Mouse (Mus musculus): ENCODE measurements around the gene Frmd4b. TPM values are rescaled to one million over a fixed set of nuclear protein-coding genes. Genes with fewer than 3 reads are reported as not detected.
A peak's percentile ranks its signal among the peaks of the same experiment; 100 is the strongest.

Frmd4b gene
- polyA plus RNA-seq, 1 experiment: 26.8 TPM

DNA sequence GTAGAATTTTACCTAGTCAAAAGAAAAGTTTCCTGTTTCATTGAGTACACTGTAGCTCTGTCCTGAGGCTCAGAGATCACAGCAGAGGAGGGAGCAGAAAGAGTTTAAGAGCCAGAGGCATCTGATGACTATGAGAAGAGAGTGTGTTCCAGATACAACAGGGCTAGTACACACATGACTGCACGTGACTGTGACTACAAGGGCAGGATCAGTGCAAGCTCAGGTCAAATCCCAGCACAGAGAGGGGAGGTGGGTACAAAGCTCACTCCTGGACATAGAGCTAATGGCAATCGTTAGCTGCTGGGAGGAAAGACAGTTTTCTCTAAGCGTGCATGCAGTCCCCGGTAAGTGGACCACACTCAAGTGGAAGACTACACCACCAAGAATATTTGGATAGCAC, 37.6 kb downstream of the Frmd4b start:
- no peak for DNase-seq (ENCODE audit: low spot score)

DNA sequence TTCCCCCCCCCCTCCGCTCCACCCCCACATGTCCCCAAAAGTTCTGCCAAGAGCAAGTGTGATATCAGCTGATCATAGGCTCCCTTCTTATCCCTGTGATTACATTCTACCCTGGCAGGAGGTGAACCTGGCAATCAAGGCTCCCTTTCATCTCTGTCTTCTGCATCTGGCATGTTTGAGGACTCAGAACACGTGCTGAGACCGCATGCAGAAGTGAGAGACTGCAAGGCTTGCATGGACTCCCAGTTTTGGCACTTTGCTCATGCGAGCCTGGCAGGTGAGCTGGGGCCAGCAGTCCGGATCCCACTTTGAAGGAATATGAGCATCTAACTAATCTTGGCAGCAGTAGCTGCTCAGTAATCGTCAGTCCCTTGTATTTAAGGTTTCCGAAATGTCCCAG, 39.1 kb downstream of the Frmd4b start:
- no peak for DNase-seq (ENCODE audit: low spot score)

DNA sequence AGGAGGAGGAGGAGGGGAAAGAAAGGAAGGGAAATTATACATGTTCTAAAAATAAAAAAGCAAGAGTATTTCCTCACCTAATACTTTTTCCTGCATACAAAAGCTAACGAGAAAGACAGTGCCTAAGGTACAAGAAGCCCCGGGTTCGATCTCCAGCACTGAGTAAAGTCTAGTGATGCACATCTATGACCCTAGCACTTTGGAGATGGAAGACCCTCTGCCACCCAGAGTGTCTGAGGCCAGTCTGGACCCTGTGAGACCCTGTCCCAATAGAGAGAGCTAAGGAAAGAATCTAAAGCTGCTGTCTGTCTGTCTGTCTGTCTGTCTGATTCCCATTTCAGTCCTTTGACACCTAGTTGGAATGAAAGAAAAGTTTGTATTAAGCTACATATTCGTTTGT, 40.0 kb downstream of the Frmd4b start:
- no peak for DNase-seq (ENCODE audit: low spot score)

DNA sequence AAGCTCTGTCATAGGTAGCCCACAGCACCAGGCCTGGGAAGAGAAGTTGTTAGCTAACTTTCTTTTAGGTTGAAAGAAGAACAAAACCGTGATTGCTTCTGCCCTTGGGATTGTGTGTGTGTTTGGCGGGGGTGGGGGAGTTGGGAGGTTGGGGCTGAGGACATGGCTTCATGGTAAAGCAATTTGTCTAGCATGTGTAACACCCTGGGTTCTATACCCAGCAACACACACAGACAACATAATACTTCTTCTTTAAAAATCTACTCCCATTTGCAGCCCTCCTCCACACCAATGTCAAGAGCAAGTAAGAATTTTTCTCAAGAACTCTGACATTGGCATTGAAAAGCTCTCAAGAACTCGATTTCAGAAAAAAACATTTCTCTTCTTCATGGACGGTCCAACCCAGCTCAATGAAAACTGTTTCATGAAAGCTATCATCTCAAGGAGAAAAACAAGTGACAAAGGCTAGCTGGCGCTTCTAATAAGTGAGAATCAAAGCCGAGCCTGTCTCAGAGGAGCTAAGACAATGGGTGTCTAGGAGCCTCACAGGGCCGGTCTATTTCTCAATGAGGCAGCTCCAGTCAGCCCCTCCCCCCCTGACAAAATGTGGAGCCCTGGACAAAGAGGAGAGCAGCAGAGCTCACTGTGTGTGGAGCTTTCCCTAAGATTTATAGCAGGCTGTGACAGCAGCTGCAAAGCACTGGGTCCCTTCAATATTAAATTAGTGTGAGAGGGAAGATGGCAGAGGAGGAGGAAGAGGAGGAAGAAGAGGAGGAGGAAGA, 40.6 kb downstream of the Frmd4b start:
- no peak for DNase-seq (ENCODE audit: low spot score)

GRCm38 (mm10) chr6:97576096-97576495, 41.2 kb downstream of the Frmd4b start:
- no peak for DNase-seq (ENCODE audit: low spot score)

GRCm38 (mm10) chr6:97574973-97575372, 42.4 kb downstream of the Frmd4b start:
- DNase-seq (ENCODE audit: low spot score): no peak

- no peak for DNase-seq (ENCODE audit: low spot score)
Observed at GRCm38 (mm10) chr6:97572226-97572625, 45.1 kb downstream of the Frmd4b start.

DNA sequence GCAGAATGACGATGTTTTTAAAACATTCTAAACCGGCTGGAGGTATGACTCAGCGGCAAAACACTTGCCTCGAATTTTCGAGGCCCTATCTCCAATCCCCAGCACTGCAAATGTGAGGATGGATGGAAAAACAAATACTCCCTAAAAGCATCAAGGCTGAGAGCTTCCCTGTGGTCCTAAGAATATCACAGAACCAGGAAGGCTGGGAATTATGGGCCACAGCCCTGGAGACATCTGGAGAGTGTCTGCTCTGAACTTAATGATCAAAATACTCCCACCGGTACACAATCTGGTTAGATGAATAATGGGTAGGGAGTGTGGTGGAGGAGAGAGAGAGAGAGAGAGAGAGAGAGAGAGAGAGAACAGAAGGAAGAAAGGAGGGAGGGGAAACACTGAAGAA, 48.8 kb downstream of the Frmd4b start:
- DNase-seq (ENCODE audit: low spot score): no peak

- DNase-seq (ENCODE audit: low spot score): no peak
Observed at GRCm38 (mm10) chr6:97566746-97567145, 50.6 kb downstream of the Frmd4b start.

DNA sequence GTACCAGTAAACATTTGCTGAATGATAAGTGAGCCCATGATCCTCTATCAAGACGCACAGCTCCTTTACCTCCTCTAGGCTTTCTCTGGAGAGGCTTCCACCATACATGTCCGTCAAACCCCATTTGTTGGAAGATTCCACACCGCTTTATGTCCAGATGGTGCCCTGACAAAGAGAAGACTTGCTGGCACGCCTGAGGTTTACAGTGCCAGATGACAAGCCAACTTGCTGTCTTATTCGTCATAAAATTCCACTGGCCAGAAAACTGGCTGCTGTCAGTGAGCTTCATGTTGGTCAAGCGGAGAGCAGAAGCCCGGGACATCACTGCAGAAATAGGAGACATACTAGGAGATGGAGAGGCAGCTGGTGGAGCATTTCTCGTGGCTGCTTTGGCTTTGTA, 60.2 kb downstream of the Frmd4b start:
- no peak for DNase-seq (ENCODE audit: low spot score)

- no peak for DNase-seq (ENCODE audit: low spot score)
Observed at GRCm38 (mm10) chr6:97555637-97556036, 61.7 kb downstream of the Frmd4b start.

DNA sequence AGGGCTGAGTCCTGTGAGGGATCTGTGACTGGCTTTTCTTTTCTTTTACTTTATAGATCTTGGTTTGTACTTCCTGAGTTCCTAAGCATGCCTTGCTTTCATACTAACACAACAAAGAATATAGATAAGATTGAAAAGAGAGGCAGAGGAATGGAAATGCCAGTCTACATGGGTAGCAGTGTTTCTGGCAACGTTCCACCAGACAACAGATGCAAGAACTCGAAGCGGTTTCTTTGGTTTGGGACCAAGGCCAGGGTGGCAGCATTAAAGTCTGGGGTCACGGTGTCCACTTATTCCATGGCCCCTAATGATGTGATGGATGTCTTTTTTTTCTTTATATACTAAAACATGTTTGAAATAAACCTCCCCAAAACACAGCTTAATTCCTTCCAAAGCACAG, 63.9 kb downstream of the Frmd4b start:
- DNase-seq (ENCODE audit: low spot score): no peak

DNA sequence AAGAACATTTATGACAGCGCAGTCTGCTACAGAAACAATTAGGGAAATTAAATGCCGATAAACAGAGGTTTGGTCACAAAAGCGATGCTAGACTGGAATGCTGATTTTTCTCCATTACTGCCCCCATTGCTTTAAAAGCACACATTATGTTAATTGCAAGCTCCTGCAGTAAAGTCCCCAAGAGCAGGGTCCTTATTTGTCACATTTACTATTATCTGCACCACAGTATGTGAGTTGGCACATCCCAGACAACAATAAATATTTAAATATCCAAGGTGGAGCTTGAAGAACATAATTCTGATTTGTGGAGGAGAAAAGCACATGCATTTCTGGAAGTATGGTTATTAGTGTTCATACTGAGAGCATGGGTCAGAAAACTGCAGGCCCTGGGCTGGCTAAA, 64.8 kb downstream of the Frmd4b start:
- no peak for DNase-seq (ENCODE audit: low spot score)

DNA sequence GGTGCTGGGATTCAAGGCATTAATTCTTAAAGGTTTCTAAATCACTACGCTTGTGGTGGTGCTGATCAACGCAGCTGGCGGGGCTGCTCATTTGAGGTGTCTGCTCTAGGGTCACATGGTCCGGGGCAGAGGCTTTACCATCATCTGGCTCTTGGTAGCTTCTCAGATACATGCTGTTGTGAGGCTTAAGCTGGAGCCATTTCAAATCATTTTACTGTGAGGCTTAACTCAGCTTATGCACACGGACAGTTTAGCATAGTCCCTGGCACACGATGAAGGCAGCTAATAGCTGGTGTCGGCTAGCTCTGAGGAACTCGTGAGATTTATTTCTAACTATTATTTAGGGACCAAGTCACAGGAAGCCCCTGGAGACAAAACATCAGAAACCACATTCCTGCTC, 65.5 kb downstream of the Frmd4b start:
- DNase-seq (ENCODE audit: low spot score): no peak

DNA sequence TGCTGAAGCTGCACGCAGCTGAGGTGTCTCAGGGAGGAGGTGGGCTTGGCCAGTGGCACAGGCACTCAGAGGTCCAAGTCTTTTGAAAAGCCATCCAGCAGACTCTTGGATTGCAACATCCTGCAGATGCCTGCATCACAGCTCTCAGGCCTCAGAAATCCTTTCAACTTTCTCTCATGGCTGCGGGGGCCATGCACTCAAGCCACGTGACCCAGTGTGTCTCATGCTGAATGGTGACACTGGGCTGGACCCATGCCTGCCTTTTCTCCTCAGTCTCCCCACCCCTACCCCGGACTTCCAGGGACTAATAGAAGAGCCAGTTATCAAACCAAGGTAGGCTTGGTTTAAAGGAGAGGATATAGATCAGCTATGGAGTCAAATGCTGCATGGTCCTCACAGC, 66.2 kb downstream of the Frmd4b start:
- no peak for DNase-seq (ENCODE audit: low spot score)

DNA sequence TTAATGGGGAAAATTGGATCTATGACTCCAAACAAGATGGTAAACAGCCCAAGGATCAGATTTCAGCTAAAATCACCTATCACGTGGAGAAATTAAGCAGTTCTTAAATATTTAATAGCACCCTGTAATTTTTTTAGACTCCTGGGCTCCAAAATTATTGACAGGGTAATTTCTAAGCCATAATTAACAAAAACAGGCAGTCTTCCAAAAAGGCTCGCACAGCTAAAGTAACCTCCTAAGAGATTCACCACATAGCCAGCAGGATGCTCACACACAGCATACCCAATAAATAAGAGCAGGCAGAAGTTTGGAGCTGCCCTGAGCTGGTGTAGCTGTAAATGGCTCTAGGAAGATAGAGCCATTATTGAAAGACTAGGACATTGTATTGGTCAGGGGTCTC, 76.9 kb downstream of the Frmd4b start:
- no peak for DNase-seq (ENCODE audit: low spot score)

- no peak for DNase-seq (ENCODE audit: low spot score)
Observed at GRCm38 (mm10) chr6:97535763-97536445, 81.4 kb downstream of the Frmd4b start.

- no peak for DNase-seq (ENCODE audit: low spot score)
Observed at GRCm38 (mm10) chr6:97531043-97531442, 86.3 kb downstream of the Frmd4b start.

DNA sequence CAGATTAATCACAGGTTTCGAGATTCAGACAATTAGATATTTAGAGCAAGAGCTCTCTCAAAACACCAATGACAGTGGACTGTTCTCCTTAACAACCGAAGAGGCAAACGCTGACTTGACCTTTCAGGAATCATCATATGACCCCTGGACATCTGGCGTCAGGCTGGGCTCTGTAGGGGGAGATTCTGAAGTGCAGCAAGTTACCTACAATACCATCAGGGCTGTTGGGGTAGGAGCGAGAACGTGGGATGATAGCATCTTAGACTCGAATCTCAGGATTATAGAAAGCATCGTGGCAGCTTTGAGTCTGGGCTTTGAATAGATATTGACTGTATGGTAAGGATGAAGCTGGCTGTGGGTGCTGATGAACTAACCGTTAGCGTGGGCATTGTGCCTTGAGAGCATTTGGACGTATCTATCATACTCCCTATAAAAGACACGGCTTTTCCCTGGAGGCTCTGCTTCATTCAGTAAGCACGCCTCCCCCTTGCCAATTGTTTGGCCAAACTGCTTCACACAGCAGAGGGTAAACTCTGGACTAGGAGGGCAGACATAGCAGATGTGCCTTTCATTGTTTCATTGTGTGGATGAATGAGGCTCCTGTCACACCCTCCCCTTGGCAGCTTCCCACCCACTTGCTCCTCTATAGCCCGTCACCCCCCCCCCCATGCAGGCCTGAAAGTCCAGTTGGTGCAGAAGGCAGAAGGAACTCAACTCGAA, 88.2 kb downstream of the Frmd4b start:
- no peak for DNase-seq (ENCODE audit: low spot score)

GRCm38 (mm10) chr6:97526092-97526491, 91.2 kb downstream of the Frmd4b start:
- DNase-seq (ENCODE audit: low spot score): no peak

GRCm38 (mm10) chr6:97523118-97523517, 94.2 kb downstream of the Frmd4b start:
- DNase-seq (ENCODE audit: low spot score): peak; percentile 67

- no peak for DNase-seq (ENCODE audit: low spot score)
Observed at GRCm38 (mm10) chr6:97521279-97522038, 95.9 kb downstream of the Frmd4b start.

Data from urinary bladder, adult 2 months (tissue).